Mouse (Mus musculus): ENCODE results near the gene Ahdc1.

GRCm38 (mm10) chr4:133058123-133058453, 47.0 kb downstream of the Ahdc1 start:
- TF ChIP-seq EP300 (IDR thresholded peaks at IDR 0.05; ENCODE audit: low read depth) (no peak), CTCF (IDR thresholded peaks at IDR 0.05; ENCODE audit: low read depth) (no peak)

Data from heart, postnatal 0 days (tissue).